Mouse (Mus musculus) neural tube, embryonic 14.5 days (tissue): ENCODE results near the gene Adipor2. TPM values are rescaled to one million over a fixed set of nuclear protein-coding genes. Genes with fewer than 3 reads are reported as not detected.

Experiments used
- ATAC-seq: fragments of 200-750 bp; cut with Nextera tagmentation; 2 replicates; pipeline ENCODE4 v1.8.0; 2017; ENCODE audit warnings: low read depth, mild to moderate bottlenecking, moderate TSS enrichment, moderate library complexity
- H3K27ac ChIP-seq: fragments of 300-500 bp; sonication (generic); 2 replicates; pipeline ENCODE4 v1.5.1; 2014; ENCODE audit warnings: low read depth, mild to moderate bottlenecking, control low read depth, low read length, moderate library complexity, mixed read lengths
- H3K27me3 ChIP-seq: fragments of 300-500 bp; sonication (generic); 2 replicates; pipeline ENCODE4 v1.6.1; 2014; ENCODE audit warnings: low read length; ENCODE audit not compliant: control insufficient read depth, insufficient read depth
- H3K36me3 ChIP-seq: fragments of 300-500 bp; sonication (generic); 2 replicates; pipeline ENCODE4 v1.6.1; 2014; ENCODE audit warnings: low read length, mixed read lengths; ENCODE audit not compliant: control insufficient read depth, insufficient read depth
- H3K4me1 ChIP-seq: fragments of 300-500 bp; sonication (generic); 2 replicates; pipeline ENCODE4 v1.6.1; 2014; ENCODE audit warnings: low read length; ENCODE audit not compliant: control insufficient read depth, insufficient read depth
- H3K4me2 ChIP-seq: fragments of 300-500 bp; sonication (generic); 2 replicates; pipeline ENCODE4 v1.6.1; 2014; ENCODE audit warnings: mild to moderate bottlenecking, low read depth, low read length, control low read depth
- H3K4me3 ChIP-seq: fragments of 300-500 bp; sonication (generic); 2 replicates; pipeline ENCODE4 v1.5.1; 2014; ENCODE audit warnings: low read depth, low read length, control low read depth, mixed read lengths
- H3K9ac ChIP-seq: fragments of 300-500 bp; sonication (generic); replicated peaks from 2 replicates; pipeline ENCODE4 v1.6.1; 2014; ENCODE audit warnings: low read depth, mild to moderate bottlenecking, control low read depth, low read length, mixed read lengths
- H3K9me3 ChIP-seq: fragments of 300-500 bp; sonication (generic); 2 replicates; pipeline ENCODE4 v1.6.1; 2016; ENCODE audit warnings: low read length; ENCODE audit not compliant: control insufficient read depth
- WGBS: fragments of 180-500 bp; shearing (Covaris S2); extraction: QIAGEN DNeasy Blood & Tissue Kit; methylation state at CpG from one replicate; pipeline ENCODE4 v1.1.7; 2014; 5-methylcytosine and 5-hydroxymethylcytosine counted together
- polyA plus RNA-seq: library from polyadenylated mRNA; unstranded; fragments of >200 nt; fragmentation: Nextera tagmentation; extraction: Ambion mirVana; gene quantifications from 2 replicates; pipeline ENCODE4 v1.2.1, GENCODE M21; 2014

Adipor2 gene
- polyA plus RNA-seq, 1 experiment from 2014 or later: 36.2 TPM

GRCm38 (mm10) chr6:119402976-119403375 is 14.5 kb downstream of the Adipor2 start:
- Histone ChIP-seq H3K4me3 (no peak overlapping the region), H3K9ac (no peak overlapping the region), H3K4me2 (no peak overlapping the region), H3K27me3 (no peaks in the 10 kb centered on the region), H3K36me3 (no peaks in the 10 kb centered on the region), H3K9me3 (no peaks in the 10 kb centered on the region), H3K4me1 (0 out of 2 replicates have a peak, but pooled peaks cover 2% of the 10 kb centered on the region), H3K27ac (no peak overlapping the region)
- WGBS: 92% methylated on average over 3 of the region's 3 CpGs
- ATAC-seq: no peak

- 90% methylated on average over 8 of the region's 8 CpGs for WGBS
- H3K27ac ChIP-seq: no peak overlapping the region
- no peaks in the 10 kb centered on the region for H3K4me1 ChIP-seq
- no peaks in the 10 kb centered on the region for H3K36me3 ChIP-seq
- ATAC-seq: no peak
- no peak overlapping the region for H3K9ac ChIP-seq
- H3K27me3 ChIP-seq: no peaks in the 10 kb centered on the region
- no peaks in the 10 kb centered on the region for H3K9me3 ChIP-seq
- H3K4me2 ChIP-seq: no peak overlapping the region
- no peak overlapping the region for H3K4me3 ChIP-seq
Measured at GRCm38 (mm10) chr6:119401545-119402304, 15.8 kb downstream of the Adipor2 start.

GRCm38 (mm10) chr6:119400649-119401048 is 16.9 kb downstream of the Adipor2 start:
- no peak overlapping the region for H3K9ac ChIP-seq
- no peak for ATAC-seq
- no peaks in the 10 kb centered on the region for H3K36me3 ChIP-seq
- H3K4me1 ChIP-seq: no peaks in the 10 kb centered on the region
- 88% methylated on average over 3 of the region's 3 CpGs for WGBS
- no peak overlapping the region for H3K27ac ChIP-seq
- H3K27me3 ChIP-seq: no peaks in the 10 kb centered on the region
- no peak overlapping the region for H3K4me3 ChIP-seq
- H3K9me3 ChIP-seq: no peaks in the 10 kb centered on the region
- H3K4me2 ChIP-seq: no peak overlapping the region

- Histone ChIP-seq H3K4me2 (no peak overlapping the region), H3K9ac (no peak overlapping the region), H3K36me3 (no peaks in the 10 kb centered on the region), H3K4me1 (no peaks in the 10 kb centered on the region), H3K27ac (no peak overlapping the region), H3K9me3 (no peaks in the 10 kb centered on the region), H3K27me3 (no peaks in the 10 kb centered on the region), H3K4me3 (no peak overlapping the region)
- ATAC-seq: no peak
- 91% methylated on average over 3 of the region's 3 CpGs for WGBS
Measured at GRCm38 (mm10) chr6:119399371-119399770, 18.1 kb downstream of the Adipor2 start.

GRCm38 (mm10) chr6:119396309-119396634 is 21.2 kb downstream of the Adipor2 start:
- Histone ChIP-seq H3K27ac (no peak overlapping the region), H3K9ac (no peak overlapping the region), H3K4me1 (no peaks in the 10 kb centered on the region), H3K36me3 (no peaks in the 10 kb centered on the region), H3K9me3 (no peaks in the 10 kb centered on the region), H3K4me3 (no peak overlapping the region), H3K4me2 (no peak overlapping the region), H3K27me3 (no peaks in the 10 kb centered on the region)
- WGBS: 84% methylated on average over 5 of the region's 5 CpGs
- no peak for ATAC-seq

GRCm38 (mm10) chr6:119395421-119396308 is 21.8 kb downstream of the Adipor2 start:
- Histone ChIP-seq H3K4me3 (no peak overlapping the region), H3K9ac (no peak overlapping the region), H3K27me3 (no peaks in the 10 kb centered on the region), H3K4me1 (no peaks in the 10 kb centered on the region), H3K9me3 (no peaks in the 10 kb centered on the region), H3K4me2 (no peak overlapping the region), H3K36me3 (no peaks in the 10 kb centered on the region), H3K27ac (no peak overlapping the region)
- 93% methylated on average over 14 of the region's 14 CpGs for WGBS
- no peak for ATAC-seq

- no peaks in the 10 kb centered on the region for H3K9me3 ChIP-seq
- 86% methylated on average over 9 of the region's 9 CpGs for WGBS
- H3K4me2 ChIP-seq: no peak overlapping the region
- no peak overlapping the region for H3K9ac ChIP-seq
- H3K4me3 ChIP-seq: no peak overlapping the region
- H3K36me3 ChIP-seq: no peaks in the 10 kb centered on the region
- 0 out of 2 replicates have a peak, but pooled peaks cover 2% of the 10 kb centered on the region for H3K4me1 ChIP-seq
- H3K27me3 ChIP-seq: no peaks in the 10 kb centered on the region
- H3K27ac ChIP-seq: no peak overlapping the region
- ATAC-seq: no peak
Measured at GRCm38 (mm10) chr6:119392836-119393235, 24.7 kb downstream of the Adipor2 start.

GRCm38 (mm10) chr6:119390728-119391127 is 26.8 kb downstream of the Adipor2 start:
- no peak overlapping the region for H3K9ac ChIP-seq
- WGBS: 95% methylated on average over 4 of the region's 4 CpGs

GRCm38 (mm10) chr6:119389089-119389488 is 28.4 kb downstream of the Adipor2 start:
- H3K4me1 ChIP-seq: peaks cover 15% of the 10 kb centered on the region
- H3K36me3 ChIP-seq: no peaks in the 10 kb centered on the region
- H3K4me3 ChIP-seq: peak overlapping the region; percentile 75
- H3K4me2 ChIP-seq: peak overlapping the region; percentile 45
- no peaks in the 10 kb centered on the region for H3K9me3 ChIP-seq
- peak overlapping the region; percentile 88; the same call in 1 of the 2 replicates for H3K9ac ChIP-seq
- no peaks in the 10 kb centered on the region for H3K27me3 ChIP-seq
- 21% methylated on average over 10 of the region's 10 CpGs for WGBS
- peak overlapping the region; percentile 88 for H3K27ac ChIP-seq
- ATAC-seq: peak; percentile 20

More at GRCm38 (mm10) chr6:119390728-119391127, 26.8 kb downstream of the Adipor2 start:
- no peaks in the 10 kb centered on the region for H3K9me3 ChIP-seq
- no peak for ATAC-seq
- no peak overlapping the region for H3K4me2 ChIP-seq
- no peaks in the 10 kb centered on the region for H3K27me3 ChIP-seq
- no peaks in the 10 kb centered on the region for H3K36me3 ChIP-seq
- H3K4me3 ChIP-seq: no peak overlapping the region
- H3K4me1 ChIP-seq: peaks cover 15% of the 10 kb centered on the region
- no peak overlapping the region for H3K27ac ChIP-seq
